Mouse (Mus musculus): ENCODE results near the gene Nup107. TPM values are rescaled to one million over a fixed set of nuclear protein-coding genes. Genes with fewer than 3 reads are reported as not detected.

Gene Nup107
- total and polyA plus RNA-seq, 3 experiments, result 80.2 to 91.6 TPM; not detected in 1

DNA sequence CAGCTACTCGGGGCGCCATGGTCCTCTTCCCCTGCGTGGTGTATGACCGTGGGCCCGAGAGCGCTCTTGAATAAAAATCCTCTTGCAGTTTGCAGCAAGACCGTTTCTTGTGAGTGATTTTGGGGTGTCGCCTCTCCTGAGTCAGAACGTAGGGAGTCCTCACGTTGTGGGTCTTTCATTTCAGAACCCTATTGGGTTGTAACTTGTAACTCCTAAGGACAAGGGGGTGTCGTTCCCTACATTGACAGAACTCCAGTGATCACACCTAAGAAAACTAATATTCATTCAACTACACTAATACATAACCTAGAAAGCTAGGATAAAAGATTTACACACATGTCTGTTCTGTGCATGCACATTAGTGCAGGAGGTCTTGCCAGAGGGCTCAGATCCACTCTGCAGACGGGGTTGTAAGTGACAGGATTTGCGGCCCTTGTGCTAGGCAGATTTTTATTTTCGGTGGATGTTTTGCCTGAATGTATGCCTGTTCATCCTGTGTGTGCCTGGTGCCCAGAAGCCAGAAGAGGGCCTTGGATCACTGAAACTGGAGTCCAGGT, 42.6 kb downstream of the Nup107 start:
- Histone ChIP-seq H3K9ac (ENCODE audit: control insufficient read depth, low read depth, low read length, poor library complexity, severe bottlenecking) (no peak overlapping the region), H3K27me3 (ENCODE audit: control insufficient read depth in 1 of 2, insufficient read depth in 2 of 2, low read length in 2 of 2) (no peaks in the 10 kb centered on the region), H3K27ac (ENCODE audit: control insufficient read depth, low read depth, low read length) (no peak overlapping the region), H3K79me2 (ENCODE audit: control insufficient read depth, insufficient read depth, low read length, poor library complexity) (peaks cover 3% of the 10 kb centered on the region; the same call in 1 of the 2 replicates), H3K4me3 (ENCODE audit: control insufficient read depth in 1 of 2, insufficient read depth in 1 of 2, low read depth in 2 of 2, low read length in 2 of 2) (no peak overlapping the region), H3K36me3 (ENCODE audit: control insufficient read depth in 1 of 2, insufficient read depth in 2 of 2, low read length in 2 of 2) (peaks cover 10 to 26% of the 10 kb centered on the region in 2 experiments), H3K4me1 (ENCODE audit: control insufficient read depth in 1 of 2, insufficient read depth in 2 of 2, low read length in 2 of 2) (peaks cover 0 to 3% of the 10 kb centered on the region in 2 experiments; a peak in 2 of 4 replicates), H3K9me3 (replicated peaks; ENCODE audit: insufficient read depth, low read length) (no peaks in the 10 kb centered on the region)
- TF ChIP-seq GATA1 (IDR thresholded peaks at IDR 0.05; ENCODE audit: low read depth, low read length) (no peak), MYC (IDR thresholded peaks at IDR 0.05; ENCODE audit: low read depth, low read length) (no peak), MXI1 (IDR thresholded peaks at IDR 0.05; ENCODE audit: low read depth, low read length) (no peak), NRF1 (IDR thresholded peaks at IDR 0.05; ENCODE audit: insufficient read depth, low read depth, low read length, poor library complexity, severe bottlenecking) (no peak)
- DNase-seq (ENCODE audit: low read depth, low spot score), result no peak

DNA sequence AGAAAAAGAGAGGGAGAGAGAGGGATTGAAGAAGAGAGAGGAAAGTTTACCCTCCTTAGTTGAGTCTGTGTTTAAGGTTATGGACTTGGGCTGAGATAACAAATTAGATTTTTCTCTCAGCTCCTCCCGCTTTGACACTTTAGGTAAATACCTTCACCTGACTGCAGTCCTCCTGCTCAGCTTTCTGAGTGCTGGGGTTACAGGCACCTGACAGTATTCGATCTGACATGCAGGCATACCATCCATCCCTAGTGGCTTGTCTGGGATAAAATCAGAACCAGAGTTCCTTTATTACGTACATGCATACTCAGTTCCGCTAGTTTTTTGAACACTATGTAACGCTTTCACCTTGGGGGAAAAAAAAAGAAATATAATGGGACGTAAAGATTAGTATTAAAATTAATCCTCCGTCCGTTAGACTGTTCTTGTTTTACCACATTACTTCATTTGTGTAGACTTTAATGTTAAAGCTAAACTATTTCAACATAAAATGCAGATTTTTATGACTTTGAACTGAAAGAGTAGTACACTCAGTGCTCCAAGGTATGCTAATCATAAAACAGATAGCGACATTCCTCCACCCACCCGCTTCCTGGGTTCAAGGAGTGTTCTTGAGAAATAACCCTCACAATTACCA, 43.3 kb downstream of the Nup107 start:
- no peak overlapping the region for H3K9ac ChIP-seq (ENCODE audit: control insufficient read depth, low read depth, low read length, poor library complexity, severe bottlenecking)
- DNase-seq (ENCODE audit: low read depth, low spot score), result no peak
- H3K4me1 ChIP-seq (ENCODE audit: control insufficient read depth in 1 of 2, insufficient read depth in 2 of 2, low read length in 2 of 2), result peaks cover 0 to 3% of the 10 kb centered on the region in 2 experiments; a peak in 2 of 4 replicates
- TF ChIP-seq CTCF (IDR thresholded peaks at IDR 0.05 in 2 of 3, conservative IDR thresholded peaks at IDR 0.05 in 1 of 3; ENCODE audit: control insufficient read depth in 1 of 3, insufficient read depth in 1 of 3, low read depth in 2 of 3, low read length in 3 of 3, poor library complexity in 1 of 3, severe bottlenecking in 1 of 3) (no peak), NRF1 (IDR thresholded peaks at IDR 0.05; ENCODE audit: insufficient read depth, low read depth, low read length, poor library complexity, severe bottlenecking) (no peak), HCFC1 (IDR thresholded peaks at IDR 0.05; ENCODE audit: low read depth, low read length) (no peak), MAFK (IDR thresholded peaks at IDR 0.05; ENCODE audit: borderline replicate concordance, low read depth, low read length) (no peak), UBTF (IDR thresholded peaks at IDR 0.05; ENCODE audit: borderline replicate concordance, insufficient read depth, low read depth, low read length) (no peak), MEF2A (IDR thresholded peaks at IDR 0.05; ENCODE audit: extremely low read depth, insufficient replicate concordance, low read depth, low read length, poor library complexity, severe bottlenecking) (no peak), TBP (IDR thresholded peaks at IDR 0.05; ENCODE audit: low read depth, low read length) (no peak)
- no peak overlapping the region for H3K27ac ChIP-seq (ENCODE audit: control insufficient read depth, low read depth, low read length)
- no peak overlapping the region for H3K4me3 ChIP-seq (ENCODE audit: control insufficient read depth in 1 of 2, insufficient read depth in 1 of 2, low read depth in 2 of 2, low read length in 2 of 2)
- H3K27me3 ChIP-seq (ENCODE audit: control insufficient read depth in 1 of 2, insufficient read depth in 2 of 2, low read length in 2 of 2), result no peaks in the 10 kb centered on the region
- peaks cover 3% of the 10 kb centered on the region; the same call in 1 of the 2 replicates for H3K79me2 ChIP-seq (ENCODE audit: control insufficient read depth, insufficient read depth, low read length, poor library complexity)
- no peaks in the 10 kb centered on the region for H3K9me3 ChIP-seq (replicated peaks; ENCODE audit: insufficient read depth, low read length)
- peaks cover 10 to 25% of the 10 kb centered on the region in 2 experiments for H3K36me3 ChIP-seq (ENCODE audit: control insufficient read depth in 1 of 2, insufficient read depth in 2 of 2, low read length in 2 of 2)
